Mouse (Mus musculus) small intestine, adult 2 months (tissue): Measurements from ENCODE around the gene Mef2c.

Experiments
- CTCF ChIP-seq: fragments of 200-500 bp; IDR thresholded peaks from 2 replicates; pipeline ENCODE4 v1.5.1; 2012; ENCODE audit warnings: low read depth, mild to moderate bottlenecking, control low read depth, inconsistent platforms, low read length, moderate library complexity, mixed read lengths; ENCODE audit not compliant: insufficient replicate concordance, insufficient read length; ENCODE audit errors: extremely low read depth
- POLR2A ChIP-seq: fragments of 200-500 bp; IDR thresholded peaks from 2 replicates; pipeline ENCODE4 v1.6.1; 2012; ENCODE audit warnings: low read depth, mild to moderate bottlenecking, control low read depth, inconsistent platforms, low read length, moderate library complexity

GRCm38 (mm10) chr13:83515013-83515547 is 11.2 kb downstream of the Mef2c start:
- TF ChIP-seq CTCF (no peak), POLR2A (no peak)
